Mouse (Mus musculus): ENCODE data around the gene Dcxr.

GRCm38 (mm10) chr11:120679909-120680308 lies 47.2 kb downstream of the Dcxr start:
- no peak for TF ChIP-seq JUND (IDR thresholded peaks at IDR 0.05; ENCODE audit: low read depth, low read length)
- TF ChIP-seq CTCF (IDR thresholded peaks at IDR 0.05 in 2 of 3, conservative IDR thresholded peaks at IDR 0.05 in 1 of 3; ENCODE audit: control insufficient read depth in 1 of 3, insufficient read depth in 1 of 3, low read depth in 2 of 3, low read length in 3 of 3, poor library complexity in 1 of 3, severe bottlenecking in 1 of 3): peak; percentile 26 to 50 (median 27); a peak in 4 of 6 replicates
- no peak for TF ChIP-seq ZC3H11A (IDR thresholded peaks at IDR 0.05; ENCODE audit: low read depth, low read length)
- TF ChIP-seq UBTF (IDR thresholded peaks at IDR 0.05; ENCODE audit: borderline replicate concordance, insufficient read depth, low read depth, low read length): no peak
- TF ChIP-seq RCOR1 (IDR thresholded peaks at IDR 0.05; ENCODE audit: low read depth, low read length): no peak

Data from MEL (cell line).